Mouse (Mus musculus) v-Abl transformed pro-B cells (cell line): ENCODE results near the gene Ccdc84.
"Not testable (repeated sequence)": the region's sequence is repeated elsewhere in the genome, so short reads cannot be mapped to it uniquely, and the experiment has no call there.

ENCODE experiments used
- in situ Hi-C, 2 experiments: fragments of 400-800 bp; cut with MboI; formaldehyde crosslinking; loops; one replicate each; pipeline ENCODE4 v1.15.1; 2025; ENCODE audit not compliant: unreplicated experiment in 2 of 2

Ccdc84 gene

DNA sequence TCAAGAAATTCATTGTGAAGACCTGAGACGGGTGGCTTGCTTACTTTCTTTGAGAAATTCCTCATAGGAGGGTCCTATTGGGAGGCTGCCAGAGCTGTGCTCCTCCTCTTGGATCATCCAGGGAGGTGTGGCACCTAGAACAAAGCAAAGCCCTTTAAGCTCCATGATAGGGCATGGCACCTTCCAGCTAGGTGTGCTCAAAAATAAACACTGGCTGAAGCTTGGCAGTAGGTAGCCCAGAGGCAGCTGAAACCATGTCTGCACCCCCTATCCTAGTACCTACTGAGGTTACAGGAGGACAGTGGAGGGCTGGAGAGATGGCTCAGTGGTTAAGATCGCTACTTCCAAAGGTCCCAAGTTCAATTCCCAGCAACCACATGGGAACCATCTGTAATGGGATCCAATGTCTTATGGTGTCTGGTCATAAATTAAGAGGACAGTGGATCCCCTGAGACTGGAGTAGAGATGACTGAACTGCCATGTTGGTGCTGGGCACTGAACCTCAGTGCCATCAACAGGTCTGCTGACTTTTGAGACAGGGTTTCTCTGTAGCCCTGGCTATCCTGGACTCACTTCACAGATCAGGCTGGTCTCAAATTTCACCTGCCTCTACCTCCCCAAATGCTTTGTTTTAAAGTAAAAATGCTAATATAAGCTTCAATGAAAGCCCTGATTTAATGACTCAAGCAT, 7.6 kb downstream of the Ccdc84 start:
- in situ Hi-C loops = no loop called here

DNA sequence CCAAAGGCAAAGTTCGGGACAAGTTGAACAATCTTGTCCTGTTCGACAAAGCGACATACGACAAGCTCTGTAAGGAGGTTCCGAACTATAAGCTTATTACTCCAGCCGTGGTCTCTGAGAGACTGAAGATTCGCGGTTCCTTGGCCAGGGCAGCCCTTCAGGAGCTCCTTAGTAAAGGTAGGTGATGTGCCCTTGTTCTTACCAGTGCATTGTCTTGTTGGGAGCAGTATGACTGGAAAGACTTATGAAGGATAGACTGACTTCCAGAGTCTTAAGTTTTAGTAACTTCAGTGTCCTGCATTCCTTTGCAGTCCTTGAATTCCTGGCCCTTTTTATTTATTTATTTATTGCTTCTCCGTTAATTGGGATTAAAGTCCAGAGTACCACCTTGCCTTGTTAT, 9.7 kb downstream of the Ccdc84 start:
- in situ Hi-C loops = not testable (repeated sequence)

- in situ Hi-C loops = no loop called here
These were observed 10.6 kb downstream of the Ccdc84 start for GRCm38 (mm10) chr9:44407752-44408097.

GRCm38 (mm10) chr9:44406906-44407751, 11.2 kb downstream of the Ccdc84 start, which contains the start of the genes Rps25 and Trappc4:
TSS of gene Rps25 (plus strand) at chr9:44407139.
TSS of gene Trappc4 (minus strand) at chr9:44407600.
- in situ Hi-C loops = no loop called here

DNA sequence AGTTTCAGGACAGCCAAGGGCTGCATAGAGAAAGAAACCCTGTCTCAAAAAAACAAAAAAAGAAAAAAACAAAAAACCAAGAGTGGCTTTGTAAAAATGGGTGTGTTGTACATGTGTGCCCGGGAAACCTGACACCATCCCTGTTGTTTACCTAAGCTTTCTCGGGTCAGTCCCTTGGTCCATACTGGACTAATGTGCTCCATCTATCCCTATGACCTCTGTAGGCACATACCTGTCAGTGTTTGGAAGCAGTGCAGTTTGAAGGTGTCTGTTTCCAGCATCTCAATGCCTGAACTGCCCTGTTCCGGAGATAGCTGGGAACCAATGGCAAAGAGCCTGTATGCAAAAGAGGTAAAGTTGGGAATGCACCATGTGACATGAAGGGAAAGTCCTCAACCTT, 13.4 kb downstream of the Ccdc84 start:
- in situ Hi-C loops = no loop called here

DNA sequence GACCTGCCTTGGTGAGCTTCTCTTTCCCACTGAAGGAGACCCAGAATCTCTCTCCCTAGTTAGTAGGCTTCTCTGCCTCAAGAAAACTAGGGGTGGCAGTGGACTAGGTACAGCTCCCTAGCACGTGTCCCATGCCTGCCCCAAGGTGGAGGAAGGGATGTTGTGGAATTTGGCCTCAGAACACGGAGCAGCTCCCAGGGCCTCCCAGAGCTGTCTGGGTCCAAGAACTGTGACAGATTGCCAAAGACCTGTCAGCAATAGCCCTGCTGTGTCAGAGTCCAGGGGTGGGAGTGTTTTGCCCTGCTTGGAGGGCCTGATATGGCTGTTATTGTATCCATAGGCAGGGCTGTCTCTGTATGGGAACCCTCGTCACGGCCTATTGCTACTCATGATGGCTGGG, 17.3 kb downstream of the Ccdc84 start:
- in situ Hi-C loops = no loop called here

GRCm38 (mm10) chr9:44399795-44400114, 18.6 kb downstream of the Ccdc84 start:
- in situ Hi-C loops = no loop called here

DNA sequence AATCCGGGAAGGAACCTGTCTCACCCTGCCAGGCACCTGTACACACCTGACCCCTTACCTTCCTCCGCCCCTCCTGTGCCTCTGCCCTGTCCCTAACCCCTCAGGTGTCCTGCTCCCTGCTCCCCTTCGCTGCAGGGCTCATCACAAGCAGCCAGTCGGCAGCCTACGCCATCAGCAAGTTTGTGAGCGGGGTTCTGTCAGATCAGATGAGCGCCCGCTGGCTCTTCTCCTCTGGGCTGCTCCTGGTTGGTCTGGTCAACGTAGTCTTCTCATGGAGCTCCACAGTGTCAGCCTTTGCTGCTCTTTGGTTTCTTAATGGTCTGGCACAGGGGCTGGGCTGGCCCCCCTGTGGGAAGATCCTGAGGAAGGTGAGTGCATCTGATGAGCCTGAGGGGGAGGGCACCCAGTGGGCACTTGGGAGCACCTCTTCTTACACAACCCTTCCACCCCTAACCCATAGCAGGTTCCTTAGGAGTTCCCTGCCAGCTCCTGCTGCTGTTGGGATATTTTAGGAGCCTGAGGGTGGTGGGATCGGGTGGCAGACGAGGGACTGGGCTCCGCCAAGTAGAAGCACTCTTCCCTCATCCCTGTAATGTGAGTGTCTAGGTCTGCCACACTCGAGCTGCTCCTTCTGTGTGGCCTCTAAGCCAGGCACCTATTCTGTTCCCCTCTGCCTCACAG, 19.1 kb downstream of the Ccdc84 start:
- in situ Hi-C loops = no loop called here

- in situ Hi-C loops = no loop called here
These were observed 19.8 kb downstream of the Ccdc84 start for GRCm38 (mm10) chr9:44398551-44398950.

DNA sequence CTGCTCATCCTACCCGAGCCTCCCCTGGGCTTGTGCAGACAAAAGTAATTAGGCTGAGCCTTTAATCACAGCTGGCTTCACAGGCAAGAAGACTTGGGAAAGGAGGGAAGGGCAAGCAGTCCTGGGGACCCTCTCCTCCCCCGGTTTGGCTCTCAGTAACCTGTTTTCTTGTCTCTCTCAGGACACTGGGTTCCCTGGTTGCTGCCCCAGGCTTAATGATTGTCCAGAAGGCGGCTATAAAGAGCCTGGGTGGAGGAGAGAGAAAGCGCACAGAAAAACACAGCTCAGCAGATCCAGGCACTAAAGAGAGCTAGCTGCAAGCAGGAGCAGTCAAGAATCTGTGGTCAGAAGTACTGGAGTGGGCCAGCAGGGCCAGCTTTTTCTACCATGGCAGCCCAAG, 20.3 kb downstream of the Ccdc84 start:
- in situ Hi-C loops = no loop called here

DNA sequence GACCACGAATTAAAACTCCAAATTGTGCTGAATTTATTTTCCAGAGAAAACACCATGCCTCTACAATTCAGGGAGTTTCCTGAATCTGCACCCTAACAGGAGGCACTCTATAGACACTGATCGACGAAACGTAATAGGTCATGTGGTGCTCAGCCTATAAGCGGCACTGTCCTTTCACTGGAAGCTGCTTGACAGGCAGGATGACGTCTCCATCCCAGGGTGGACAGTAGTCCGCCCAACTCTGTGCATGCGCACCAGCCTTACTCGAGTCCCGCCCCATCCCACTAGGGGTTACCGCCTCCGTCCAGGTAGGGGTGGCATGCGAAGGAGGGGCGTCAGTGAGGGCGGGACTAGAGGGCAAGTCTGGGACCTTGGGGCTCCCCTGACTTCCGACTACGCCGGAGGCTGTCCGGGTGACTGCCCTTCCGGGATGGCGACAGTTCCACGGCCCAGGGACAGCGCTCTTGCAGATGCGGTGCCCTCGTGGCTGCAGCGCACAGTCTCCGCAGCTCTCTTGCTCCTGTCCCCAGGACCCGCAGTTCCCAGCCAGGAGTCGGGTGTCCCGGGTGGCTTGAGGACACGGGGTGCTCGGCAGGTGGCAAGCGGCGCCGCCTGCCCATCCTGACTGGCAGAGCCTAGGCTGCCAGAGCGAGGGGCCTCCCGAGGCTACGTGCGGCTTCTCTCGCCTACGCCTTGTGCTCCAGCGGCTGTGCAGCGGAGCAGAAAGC, 21.5 kb downstream of the Ccdc84 start, which contains the start of gene Slc37a4:
Gene Slc37a4, plus strand, starts transcription at position 169 of the 728 bp plus-strand sequence.
- in situ Hi-C loops = no loop called here

GRCm38 (mm10) chr9:44391466-44391865, 26.9 kb downstream of the Ccdc84 start:
- in situ Hi-C loops = no loop called here

DNA sequence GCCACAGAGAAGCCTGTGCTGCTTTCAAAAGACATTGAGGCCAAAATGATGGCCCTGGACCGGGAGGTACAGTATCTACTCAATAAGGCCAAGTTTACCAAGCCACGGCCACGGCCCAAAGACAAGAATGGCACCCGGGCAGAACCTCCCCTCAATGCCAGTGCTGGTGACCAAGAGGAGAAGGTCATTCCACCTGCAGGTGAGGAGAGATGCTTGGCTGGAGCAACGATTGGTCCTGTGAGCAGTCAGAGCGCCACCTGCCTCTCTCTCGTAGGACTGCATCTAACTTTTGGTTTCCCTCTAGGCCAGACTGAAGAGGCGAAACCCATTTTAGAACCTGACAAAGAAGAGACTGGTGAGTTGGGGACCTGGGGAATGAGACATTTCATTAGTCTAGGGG, 29.1 kb downstream of the Ccdc84 start:
- in situ Hi-C loops = loop anchor here in 1 of 2 experiments (5.0 kb wide), 1 partner anchor 262 kb away; no protein-coding TSS in a partner anchor

- in situ Hi-C loops = loop anchor here in 1 of 2 experiments (5.0 kb wide), 1 partner anchor 260 kb away; no protein-coding TSS in a partner anchor
These were observed 31.1 kb downstream of the Ccdc84 start for GRCm38 (mm10) chr9:44387221-44387620.

DNA sequence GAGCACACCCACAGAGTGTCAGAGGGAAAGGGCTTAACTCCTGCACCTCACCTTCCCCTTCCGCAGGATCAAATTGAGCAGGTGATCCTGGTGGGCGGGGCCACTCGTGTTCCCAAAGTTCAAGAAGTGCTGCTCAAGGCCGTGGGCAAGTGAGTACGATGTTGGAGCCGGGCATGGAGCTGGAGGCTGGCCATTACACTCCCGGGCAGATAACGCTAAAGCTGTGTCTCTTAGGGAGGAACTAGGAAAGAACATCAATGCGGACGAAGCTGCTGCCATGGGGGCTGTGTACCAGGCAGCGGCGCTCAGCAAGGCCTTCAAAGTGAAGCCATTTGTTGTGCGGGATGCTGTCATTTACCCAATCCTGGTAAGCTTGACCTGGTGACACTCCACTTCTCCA, 33.8 kb downstream of the Ccdc84 start:
- in situ Hi-C loops = no loop called here

DNA sequence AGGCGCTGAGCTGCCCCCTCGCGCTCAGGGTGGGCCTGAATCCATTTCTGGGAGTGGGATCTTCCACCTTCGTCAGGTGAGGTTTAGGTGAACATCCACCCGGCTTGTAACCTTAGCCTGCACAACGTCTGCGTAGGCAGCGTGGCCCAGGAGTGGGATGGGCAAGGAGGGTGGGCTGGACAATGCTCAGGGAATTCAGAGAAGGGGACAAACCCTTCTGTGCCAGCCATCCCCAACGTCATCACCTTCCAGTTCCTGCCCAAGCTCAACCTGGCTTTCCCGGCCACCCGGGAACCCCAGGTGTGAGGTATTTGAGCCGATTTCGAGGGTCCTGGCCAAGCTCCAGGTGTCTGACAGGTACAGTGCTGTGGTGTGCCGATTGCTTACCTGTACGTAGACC, 38.5 kb downstream of the Ccdc84 start:
- in situ Hi-C loops = no loop called here

DNA sequence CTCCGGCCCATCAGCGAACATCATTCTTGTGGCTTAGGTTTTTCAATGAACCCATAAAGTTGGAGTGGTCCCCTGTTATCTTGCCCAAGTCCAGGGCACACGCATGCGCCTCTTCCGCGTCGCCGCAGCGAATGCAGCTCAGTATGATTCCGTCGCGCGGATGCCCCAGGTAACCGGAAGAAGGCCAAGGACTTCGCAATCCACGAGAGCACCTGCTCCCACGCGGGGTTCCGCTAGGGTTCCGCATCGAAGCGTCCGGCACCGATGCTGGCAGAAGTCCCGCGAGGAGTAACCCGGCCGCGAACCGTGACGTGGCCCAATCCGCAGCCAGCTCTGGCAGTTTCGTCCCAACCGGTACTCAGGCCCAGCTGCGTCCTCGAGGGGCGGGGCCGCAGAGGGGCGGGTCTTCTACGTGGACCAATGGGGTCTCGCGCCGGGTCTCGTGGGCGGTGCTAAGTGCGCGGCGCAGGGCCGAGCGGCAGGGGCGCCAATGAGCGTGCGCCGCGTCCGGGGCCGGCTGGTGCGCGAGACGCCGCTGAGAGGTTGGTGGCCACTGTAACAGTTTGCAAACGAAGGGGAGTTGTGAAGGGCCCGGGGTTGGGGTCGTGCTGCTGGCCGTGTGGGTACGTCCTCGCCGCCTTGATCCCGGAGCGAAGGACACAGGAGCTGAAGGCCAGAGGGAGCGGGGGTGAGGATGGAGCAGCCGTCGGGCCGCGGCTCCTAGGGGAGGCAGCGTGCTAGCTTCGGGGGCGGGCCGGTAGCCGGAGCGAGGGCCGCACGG, 39.1 kb downstream of the Ccdc84 start, which contains the start of gene Hyou1:
Gene Hyou1, plus strand, starts transcription at position 437 of the 781 bp plus-strand sequence.
- in situ Hi-C loops = no loop called here

DNA sequence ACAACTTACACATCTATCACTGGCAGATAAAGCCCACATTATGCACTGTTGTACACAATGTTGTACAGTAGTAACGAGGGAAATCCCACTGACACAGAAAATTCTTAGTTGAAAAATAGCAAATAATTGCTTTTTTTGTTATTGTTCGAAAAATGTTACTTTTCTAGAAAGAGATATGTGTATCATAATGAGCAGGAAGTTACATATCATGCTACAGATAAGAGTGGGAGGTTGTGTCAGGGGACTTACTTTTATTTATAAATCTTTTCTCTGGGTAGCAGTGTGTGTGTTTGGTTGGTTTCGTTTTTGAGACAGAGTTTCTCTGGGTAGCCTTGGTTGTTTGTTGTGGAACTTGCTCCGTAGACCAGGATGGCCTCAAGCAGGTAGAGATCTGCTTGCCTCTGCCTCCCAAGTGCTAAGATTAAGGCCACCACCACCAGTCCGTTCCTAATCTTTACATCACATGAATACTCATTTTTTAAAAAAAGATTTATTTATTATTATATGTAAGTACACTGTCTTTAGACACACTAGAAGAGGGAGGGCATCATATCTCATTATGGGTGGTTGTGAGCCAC, 40.1 kb downstream of the Ccdc84 start:
- in situ Hi-C loops = no loop called here

- in situ Hi-C loops = not testable (repeated sequence)
These were observed 41.0 kb downstream of the Ccdc84 start for GRCm38 (mm10) chr9:44377335-44377734.
